Mouse (Mus musculus) MEL (cell line): ENCODE data around the gene Kalrn.

Source experiments
- GATA1 ChIP-seq: IDR thresholded peaks from 2 replicates; pipeline ENCODE4 v1.6.1; 2011; ENCODE audit warnings: low read depth, low read length, improper control_type of control experiment
- MAX ChIP-seq: IDR thresholded peaks from 2 replicates; pipeline ENCODE4 v1.6.1; 2011; ENCODE audit warnings: low read length, improper control_type of control experiment
- POLR2A ChIP-seq, 2 experiments: IDR thresholded peaks; 2 replicates each; pipeline ENCODE4 v1.6.1; 2011 to 2012; ENCODE audit warnings: low read length in 2 of 2, mild to moderate bottlenecking in 2 of 2, control low read depth in 1 of 2, improper control_type of control experiment in 1 of 2, low read depth in 1 of 2, moderate library complexity in 1 of 2; ENCODE audit not compliant: control insufficient read depth in 1 of 2, insufficient read depth in 1 of 2, poor library complexity in 1 of 2
- POLR2AphosphoS2 ChIP-seq: IDR thresholded peaks from 2 replicates; pipeline ENCODE4 v1.6.1; 2011; ENCODE audit warnings: low read length, improper control_type of control experiment
- TAL1 ChIP-seq: IDR thresholded peaks from 2 replicates; pipeline ENCODE4 v1.6.1; 2012; ENCODE audit warnings: mild to moderate bottlenecking, inconsistent platforms, low read length, moderate library complexity, mixed read lengths
- TBP ChIP-seq: IDR thresholded peaks from 2 replicates; pipeline ENCODE4 v1.8.0; 2011; ENCODE audit warnings: low read depth, low read length, improper control_type of control experiment

- TF ChIP-seq POLR2A (IDR thresholded peaks at IDR 0.05; ENCODE audit: control insufficient read depth in 1 of 2, insufficient read depth in 1 of 2, low read depth in 1 of 2, low read length in 2 of 2, poor library complexity in 1 of 2), result no peak
- no peak for TF ChIP-seq GATA1
- no peak for TF ChIP-seq TBP
- no peak for TF ChIP-seq POLR2AphosphoS2
- TF ChIP-seq MAX, result no peak
- no peak for TF ChIP-seq TAL1
These were observed 291.3 kb downstream of the Kalrn start for GRCm38 (mm10) chr16:34282026-34282425.
